Mouse (Mus musculus): ENCODE data around the gene Tfb2m.

Gene Tfb2m

GRCm38 (mm10) chr1:179545768-179546550 is at the start of gene Tfb2m, which contains the start of gene Cnst:
Tfb2m (minus strand) TSS chr1:179546267.
Cnst (plus strand) TSS chr1:179546370.
- peak; percentile 99 for DNase-seq

- DNase-seq, result peak; percentile 32
Observed at GRCm38 (mm10) chr1:179592972-179593371, 46.9 kb upstream of the Tfb2m start.

- DNase-seq, result no peak
Observed at GRCm38 (mm10) chr1:179592143-179592542, 46.1 kb upstream of the Tfb2m start.

GRCm38 (mm10) chr1:179591639-179592038 is 45.6 kb upstream of the Tfb2m start:
- DNase-seq, result no peak

GRCm38 (mm10) chr1:179588230-179588629 is 42.2 kb upstream of the Tfb2m start:
- DNase-seq, result no peak

GRCm38 (mm10) chr1:179586430-179587095 is 40.5 kb upstream of the Tfb2m start:
- DNase-seq, result no peak

GRCm38 (mm10) chr1:179585646-179586045 is 39.6 kb upstream of the Tfb2m start:
- DNase-seq, result no peak

GRCm38 (mm10) chr1:179584220-179584619 is 38.2 kb upstream of the Tfb2m start:
- no peak for DNase-seq

- no peak for DNase-seq
Observed at GRCm38 (mm10) chr1:179583090-179583489, 37.0 kb upstream of the Tfb2m start.

GRCm38 (mm10) chr1:179582021-179582433 is 36.0 kb upstream of the Tfb2m start:
- DNase-seq, result peak; percentile 27

- no peak for DNase-seq
Observed at GRCm38 (mm10) chr1:179581422-179581821, 35.4 kb upstream of the Tfb2m start.

GRCm38 (mm10) chr1:179580200-179580599 is 34.1 kb upstream of the Tfb2m start:
- DNase-seq, result no peak

GRCm38 (mm10) chr1:179578625-179579024 is 32.6 kb upstream of the Tfb2m start:
- DNase-seq, result no peak

GRCm38 (mm10) chr1:179573650-179574206 is 27.7 kb upstream of the Tfb2m start:
- DNase-seq, result no peak

GRCm38 (mm10) chr1:179571686-179572085 is 25.6 kb upstream of the Tfb2m start:
- DNase-seq, result no peak

GRCm38 (mm10) chr1:179570482-179570881 is 24.4 kb upstream of the Tfb2m start:
- no peak for DNase-seq

GRCm38 (mm10) chr1:179568690-179569398 is 22.8 kb upstream of the Tfb2m start:
- DNase-seq, result no peak

GRCm38 (mm10) chr1:179567558-179567957 is 21.5 kb upstream of the Tfb2m start:
- DNase-seq, result no peak

GRCm38 (mm10) chr1:179563926-179564325 is 17.9 kb upstream of the Tfb2m start:
- DNase-seq, result peak; percentile 42

GRCm38 (mm10) chr1:179563211-179563610 is 17.1 kb upstream of the Tfb2m start:
- DNase-seq, result no peak

- DNase-seq, result no peak
Observed at GRCm38 (mm10) chr1:179560845-179561430, 14.9 kb upstream of the Tfb2m start.

GRCm38 (mm10) chr1:179559446-179560194 is 13.6 kb upstream of the Tfb2m start:
- DNase-seq, result no peak

All from kidney, postnatal 10 days (tissue).